Mouse (Mus musculus): ENCODE results near the gene Syt14. TPM values are rescaled to one million over a fixed set of nuclear protein-coding genes. Genes with fewer than 3 reads are reported as not detected.
A peak's percentile ranks its signal among the peaks of the same experiment; 100 is the strongest.

Gene Syt14
- polyA plus RNA-seq (2016; fragmentation: Nextera tagmentation; extraction: Ambion mirVana): 1.7 and 1.9 TPM in 2 replicates

DNA sequence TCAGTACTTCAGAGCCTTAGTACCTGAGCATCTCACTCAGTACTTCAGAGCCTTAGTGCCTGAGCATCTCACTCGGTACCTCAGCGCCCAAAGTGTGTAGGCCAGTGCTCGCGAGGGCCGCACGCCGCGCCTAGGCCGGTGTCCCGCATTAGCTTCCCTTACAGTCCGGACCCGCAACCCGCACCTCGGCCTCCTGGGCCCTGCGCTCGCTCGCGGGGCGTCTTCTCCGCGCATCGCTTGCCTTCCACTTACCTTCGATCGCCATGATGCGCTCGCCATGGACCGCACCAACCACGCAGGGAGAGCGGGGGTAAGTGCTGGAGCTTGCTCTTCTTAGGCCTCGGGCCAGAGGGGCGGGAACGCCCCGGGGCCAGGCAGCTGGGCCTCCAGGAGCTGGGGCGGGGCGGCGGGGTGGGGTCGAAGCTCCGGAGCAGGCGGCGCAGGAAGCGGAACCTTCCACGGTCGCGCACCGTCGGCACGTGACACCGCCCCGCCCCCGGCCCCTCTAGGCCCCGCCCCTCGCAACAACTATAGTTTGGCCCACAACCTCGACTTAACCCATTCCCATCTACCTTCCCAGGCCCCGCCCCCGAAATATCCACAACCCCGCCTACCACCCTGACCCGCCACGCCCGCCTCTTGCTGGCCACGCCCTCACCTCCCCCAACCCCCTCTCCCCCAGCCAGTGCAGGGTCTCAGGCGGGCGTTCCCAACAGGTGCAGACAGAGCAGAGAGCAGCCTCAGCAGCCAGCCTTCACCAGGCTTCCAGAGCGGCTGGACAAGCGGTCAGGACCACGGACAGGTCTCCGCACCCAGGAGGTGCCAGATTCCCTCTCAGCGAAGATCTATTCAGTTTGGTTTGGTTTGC lies at the start of gene Syt14:
Gene Syt14 (minus strand): TSS at position 405 of the 868 bp plus-strand sequence.
- Histone ChIP-seq H3K9me3 (no peaks in the 10 kb centered on the region), H3K4me1 (peaks cover 17% of the 10 kb centered on the region), H3K27ac (peak within 1 kb of the TSS; percentile 85), H3K27me3 (ENCODE audit: insufficient read depth, poor library complexity, severe bottlenecking) (0 out of 2 replicates have a peak, but pooled peaks cover 3% of the 10 kb centered on the region), H3K36me3 (no peaks in the 10 kb centered on the region), H3K4me3 (peak within 1 kb of the TSS; percentile 77)
- WGBS: under 1% methylated on average over 66 of the region's 67 CpGs
- peak; percentile 97 for DNase-seq (ENCODE audit: low spot score)

DNA sequence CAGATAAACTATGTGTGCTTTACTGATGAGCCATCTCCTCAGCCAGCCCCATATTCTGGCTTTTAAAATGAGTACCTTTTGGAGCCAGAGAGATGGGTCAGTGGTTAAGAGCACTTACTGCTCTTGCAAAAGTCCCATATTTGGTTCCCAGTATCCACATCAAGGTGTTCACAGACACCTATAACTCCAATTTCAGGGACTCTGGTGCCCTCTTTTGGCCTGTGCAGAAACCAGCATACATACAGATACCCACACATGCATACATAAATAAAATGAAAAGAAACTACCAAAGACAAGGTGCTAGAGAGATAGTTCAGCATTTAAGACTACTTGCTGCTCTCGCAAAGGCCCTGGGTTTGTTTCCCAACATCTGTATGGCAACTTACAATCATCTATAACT lies 48.4 kb upstream of the Syt14 start:
- Histone ChIP-seq H3K27me3 (ENCODE audit: insufficient read depth, poor library complexity, severe bottlenecking) (no peaks in the 10 kb centered on the region; the same call in 1 of the 2 replicates), H3K4me1 (peaks cover 3% of the 10 kb centered on the region; the same call in 1 of the 2 replicates), H3K36me3 (no peaks in the 10 kb centered on the region), H3K27ac (no peak overlapping the region), H3K9me3 (no peaks in the 10 kb centered on the region), H3K4me3 (no peak overlapping the region)
- no peak for DNase-seq (ENCODE audit: low spot score)
- WGBS: 82% methylated on average over 1 of the region's 1 CpGs

DNA sequence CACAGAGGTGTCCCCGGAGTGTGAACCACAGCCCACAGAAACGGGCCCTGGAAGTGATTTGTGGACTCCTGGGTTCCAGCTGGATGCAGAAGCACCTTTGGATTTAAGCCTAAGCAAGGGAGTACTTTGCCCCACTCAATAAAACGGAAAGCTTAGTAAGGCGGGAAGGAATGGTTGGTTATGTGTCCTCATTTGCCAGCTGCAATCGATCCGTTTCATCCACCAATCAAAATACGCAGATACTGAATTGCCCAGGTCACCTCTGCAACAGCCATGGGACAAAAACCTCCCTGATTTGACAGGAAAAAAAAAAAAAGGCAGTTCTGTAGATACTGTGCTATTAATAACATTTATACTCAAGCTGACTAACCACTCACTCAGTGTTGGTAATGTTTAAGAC lies 47.5 kb upstream of the Syt14 start:
- H3K4me3 ChIP-seq: no peak overlapping the region
- no peak for DNase-seq (ENCODE audit: low spot score)
- no peaks in the 10 kb centered on the region; the same call in 1 of the 2 replicates for H3K27me3 ChIP-seq (ENCODE audit: insufficient read depth, poor library complexity, severe bottlenecking)
- no peaks in the 10 kb centered on the region for H3K36me3 ChIP-seq
- H3K9me3 ChIP-seq: no peaks in the 10 kb centered on the region
- H3K4me1 ChIP-seq: peaks cover 3% of the 10 kb centered on the region; the same call in 1 of the 2 replicates
- WGBS: 87% methylated on average over 7 of the region's 7 CpGs
- H3K27ac ChIP-seq: no peak overlapping the region

- WGBS: 59% methylated on average over 10 of the region's 10 CpGs
- DNase-seq (ENCODE audit: low spot score): no peak
- H3K9me3 ChIP-seq: no peaks in the 10 kb centered on the region
- H3K27ac ChIP-seq: no peak overlapping the region
- peaks cover 3% of the 10 kb centered on the region; the same call in 1 of the 2 replicates for H3K4me1 ChIP-seq
- H3K36me3 ChIP-seq: no peaks in the 10 kb centered on the region
- H3K4me3 ChIP-seq: no peak overlapping the region
- H3K27me3 ChIP-seq (ENCODE audit: insufficient read depth, poor library complexity, severe bottlenecking): no peaks in the 10 kb centered on the region; the same call in 1 of the 2 replicates
These were observed 46.8 kb upstream of the Syt14 start for GRCm38 (mm10) chr1:193082311-193082921.

- Histone ChIP-seq H3K27ac (no peak overlapping the region), H3K4me3 (no peak overlapping the region), H3K36me3 (no peaks in the 10 kb centered on the region), H3K27me3 (ENCODE audit: insufficient read depth, poor library complexity, severe bottlenecking) (no peaks in the 10 kb centered on the region), H3K4me1 (no peaks in the 10 kb centered on the region), H3K9me3 (no peaks in the 10 kb centered on the region)
- DNase-seq (ENCODE audit: low spot score): no peak
- WGBS: 88% methylated on average over 3 of the region's 3 CpGs
These were observed 27.0 kb upstream of the Syt14 start for GRCm38 (mm10) chr1:193062618-193063017.

DNA sequence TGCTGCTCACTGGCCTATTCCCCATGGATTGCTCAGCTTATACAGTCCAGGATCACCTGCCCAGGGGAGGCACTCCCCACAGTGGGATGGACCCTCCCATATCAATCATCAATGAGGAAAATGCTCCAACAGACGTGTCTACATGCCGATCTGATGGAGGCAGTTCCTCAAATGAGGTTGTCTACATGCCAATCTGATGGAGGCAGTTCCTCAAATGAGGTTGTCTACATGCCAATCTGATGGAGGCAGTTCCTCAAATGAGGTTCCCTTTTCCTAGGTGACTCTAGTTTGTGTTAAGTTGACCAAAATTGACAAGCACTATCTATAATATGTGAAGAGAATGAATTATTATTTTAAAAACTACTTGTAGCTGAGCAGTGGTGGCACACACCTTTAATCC lies 24.6 kb upstream of the Syt14 start:
- H3K36me3 ChIP-seq: no peaks in the 10 kb centered on the region
- H3K27ac ChIP-seq: no peak overlapping the region
- no peaks in the 10 kb centered on the region for H3K4me1 ChIP-seq
- no peak for DNase-seq (ENCODE audit: low spot score)
- H3K9me3 ChIP-seq: no peaks in the 10 kb centered on the region
- no peak overlapping the region for H3K4me3 ChIP-seq
- 76% methylated on average over 2 of the region's 2 CpGs for WGBS
- no peaks in the 10 kb centered on the region for H3K27me3 ChIP-seq (ENCODE audit: insufficient read depth, poor library complexity, severe bottlenecking)

DNA sequence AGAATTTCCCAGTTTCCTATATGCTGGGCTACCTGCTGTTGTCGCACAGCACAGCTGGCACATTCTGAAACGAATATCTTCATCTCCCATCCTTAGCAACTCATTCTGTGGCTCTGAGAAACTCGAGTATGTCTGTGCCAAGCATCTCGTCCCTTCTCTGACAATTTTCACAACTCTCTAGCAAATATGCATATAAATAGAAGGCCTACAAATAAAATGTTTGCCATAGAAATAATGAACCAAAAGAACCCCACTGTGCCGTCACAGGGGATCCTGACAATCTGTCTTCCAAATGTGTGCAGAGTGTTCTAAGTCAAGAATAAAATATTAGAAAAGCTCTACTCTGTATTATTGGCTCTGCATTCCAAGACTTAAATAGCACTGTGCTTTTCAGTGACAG lies 24.0 kb upstream of the Syt14 start:
- Histone ChIP-seq H3K9me3 (no peaks in the 10 kb centered on the region), H3K4me1 (no peaks in the 10 kb centered on the region), H3K27ac (no peak overlapping the region), H3K4me3 (no peak overlapping the region), H3K36me3 (no peaks in the 10 kb centered on the region), H3K27me3 (ENCODE audit: insufficient read depth, poor library complexity, severe bottlenecking) (no peaks in the 10 kb centered on the region)
- WGBS: 74% methylated on average over 5 of the region's 5 CpGs
- DNase-seq (ENCODE audit: low spot score): no peak

- no peak overlapping the region for H3K27ac ChIP-seq
- 85% methylated on average over 5 of the region's 5 CpGs for WGBS
- H3K4me3 ChIP-seq: no peak overlapping the region
- no peaks in the 10 kb centered on the region for H3K36me3 ChIP-seq
- no peaks in the 10 kb centered on the region for H3K4me1 ChIP-seq
- H3K27me3 ChIP-seq (ENCODE audit: insufficient read depth, poor library complexity, severe bottlenecking): no peaks in the 10 kb centered on the region
- no peaks in the 10 kb centered on the region for H3K9me3 ChIP-seq
- no peak for DNase-seq (ENCODE audit: low spot score)
These were observed 18.8 kb upstream of the Syt14 start for GRCm38 (mm10) chr1:193054401-193054800.

DNA sequence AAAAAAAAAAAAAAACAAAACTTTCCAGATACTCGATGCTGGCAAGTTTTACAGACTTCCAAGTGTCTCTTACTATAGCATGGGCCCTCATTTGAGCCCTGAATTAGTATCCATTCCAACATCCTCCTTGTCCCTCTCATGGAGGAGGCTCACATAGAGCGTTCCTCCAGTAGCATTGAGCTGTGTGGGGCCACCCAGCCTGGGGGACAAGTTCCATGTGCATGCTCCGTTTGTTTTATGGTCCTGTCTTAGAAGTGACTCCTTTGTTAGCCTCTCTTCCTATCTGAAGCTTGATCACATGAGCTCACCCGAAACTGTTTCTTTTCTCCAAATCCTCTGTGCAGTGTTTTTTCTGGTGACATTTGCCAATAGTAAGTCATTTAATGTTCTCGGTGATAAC lies 17.5 kb upstream of the Syt14 start:
- 62% methylated on average over 5 of the region's 5 CpGs for WGBS
- H3K36me3 ChIP-seq: no peaks in the 10 kb centered on the region
- no peaks in the 10 kb centered on the region for H3K27me3 ChIP-seq (ENCODE audit: insufficient read depth, poor library complexity, severe bottlenecking)
- H3K4me1 ChIP-seq: no peaks in the 10 kb centered on the region
- H3K9me3 ChIP-seq: no peaks in the 10 kb centered on the region
- H3K4me3 ChIP-seq: no peak overlapping the region
- DNase-seq (ENCODE audit: low spot score): no peak
- no peak overlapping the region for H3K27ac ChIP-seq

DNA sequence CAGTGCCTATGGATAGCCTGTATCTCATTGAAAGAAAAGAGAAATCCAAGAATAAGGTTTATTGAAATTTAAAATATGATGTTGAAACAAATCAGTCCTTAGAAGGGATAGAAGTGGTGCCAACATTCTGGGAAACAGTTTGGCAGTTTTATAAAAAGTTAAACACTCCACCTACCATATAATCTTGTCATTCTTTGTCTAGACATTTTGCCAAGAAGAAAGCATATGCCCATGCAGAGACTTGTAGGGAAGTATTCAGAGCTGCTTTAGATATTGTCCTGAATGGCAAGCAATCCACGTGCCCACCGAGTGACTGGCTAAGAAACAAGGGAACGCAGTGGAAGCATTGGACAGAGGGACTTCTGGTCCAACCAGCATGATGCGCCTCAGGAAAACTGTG lies 12.0 kb upstream of the Syt14 start:
- H3K27ac ChIP-seq: no peak overlapping the region
- no peak for DNase-seq (ENCODE audit: low spot score)
- 86% methylated on average over 4 of the region's 4 CpGs for WGBS

DNA sequence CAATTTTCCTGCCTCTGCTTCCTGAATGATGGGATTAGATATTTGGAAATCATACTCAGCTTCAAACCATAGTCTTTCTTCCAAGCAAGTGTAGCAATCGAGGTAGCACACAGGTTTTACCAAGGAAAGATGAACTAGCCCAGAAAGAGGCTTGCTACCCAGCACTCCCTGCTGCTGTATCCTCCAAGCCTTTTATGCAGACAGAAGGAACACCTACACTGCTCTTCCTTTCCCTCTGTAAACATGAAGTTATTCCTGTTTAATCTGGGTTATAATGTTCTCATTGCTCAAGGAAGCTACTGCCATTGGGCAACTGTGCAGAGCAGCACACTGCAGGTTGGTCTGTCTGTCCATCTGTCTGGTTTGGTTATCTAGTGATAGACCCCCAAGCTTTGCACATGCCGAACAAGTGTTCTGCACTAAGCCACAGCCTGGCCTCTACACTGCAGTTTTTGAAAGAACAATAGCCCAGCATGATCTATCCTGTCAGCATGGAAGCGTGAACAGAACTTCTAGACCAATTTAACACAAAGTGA lies 7.3 kb upstream of the Syt14 start:
- WGBS: 73% methylated on average over 3 of the region's 3 CpGs
- Histone ChIP-seq H3K9me3 (no peaks in the 10 kb centered on the region), H3K36me3 (no peaks in the 10 kb centered on the region), H3K27me3 (ENCODE audit: insufficient read depth, poor library complexity, severe bottlenecking) (no peaks in the 10 kb centered on the region), H3K27ac (no peak overlapping the region), H3K4me3 (no peak overlapping the region), H3K4me1 (no peaks in the 10 kb centered on the region)
- no peak for DNase-seq (ENCODE audit: low spot score)

More for the DNA sequence above, 12.0 kb upstream of the Syt14 start:
- Histone ChIP-seq H3K4me1 (no peaks in the 10 kb centered on the region), H3K4me3 (no peak overlapping the region), H3K36me3 (no peaks in the 10 kb centered on the region), H3K27me3 (ENCODE audit: insufficient read depth, poor library complexity, severe bottlenecking) (no peaks in the 10 kb centered on the region), H3K9me3 (no peaks in the 10 kb centered on the region)

GRCm38 (mm10) chr1:193034951-193035370 lies 614 bp downstream of the Syt14 start:
- peak overlapping the region; percentile 85 for H3K27ac ChIP-seq
- no peaks in the 10 kb centered on the region for H3K36me3 ChIP-seq
- peak overlapping the region; percentile 77 for H3K4me3 ChIP-seq
- WGBS: under 1% methylated on average over 19 of the region's 19 CpGs
- peaks cover 17% of the 10 kb centered on the region for H3K4me1 ChIP-seq
- H3K9me3 ChIP-seq: no peaks in the 10 kb centered on the region
- 0 out of 2 replicates have a peak, but pooled peaks cover 3% of the 10 kb centered on the region for H3K27me3 ChIP-seq (ENCODE audit: insufficient read depth, poor library complexity, severe bottlenecking)
- DNase-seq (ENCODE audit: low spot score): no peak

GRCm38 (mm10) chr1:193024311-193024710 lies 11.3 kb downstream of the Syt14 start:
- Histone ChIP-seq H3K27me3 (ENCODE audit: insufficient read depth, poor library complexity, severe bottlenecking) (no peaks in the 10 kb centered on the region), H3K36me3 (no peaks in the 10 kb centered on the region), H3K4me3 (no peak overlapping the region), H3K4me1 (peaks cover 9% of the 10 kb centered on the region; the same call in 1 of the 2 replicates), H3K27ac (no peak overlapping the region), H3K9me3 (no peaks in the 10 kb centered on the region)
- WGBS: 67% methylated on average over 1 of the region's 1 CpGs
- DNase-seq (ENCODE audit: low spot score): no peak

Measured in heart, embryonic 10.5 days (tissue).